Mouse (Mus musculus) cerebellum, adult 2 months (tissue): Measurements from ENCODE around the gene Cadm4. TPM values are rescaled to one million over a fixed set of nuclear protein-coding genes. Genes with fewer than 3 reads are reported as not detected.

Experiments used
- DNase-seq, 2 experiments: peaks; one replicate each; pipeline ENCODE4 v3.0.0; 2021
- H3K27ac ChIP-seq: fragments of 200-500 bp; 2 replicates; pipeline ENCODE4 v1.5.1; 2012; ENCODE audit warnings: low read length, control low read depth, inconsistent platforms; ENCODE audit not compliant: insufficient read depth
- H3K27me3 ChIP-seq: fragments of 200-500 bp; 2 replicates; pipeline ENCODE4 v1.6.1; 2012; ENCODE audit warnings: inconsistent platforms, mild to moderate bottlenecking, low read length, moderate library complexity; ENCODE audit not compliant: control insufficient read depth, insufficient read depth
- H3K4me1 ChIP-seq: fragments of 200-500 bp; 2 replicates; pipeline ENCODE4 v1.6.1; 2011; ENCODE audit warnings: low read length; ENCODE audit not compliant: control insufficient read depth, insufficient read depth
- H3K4me3 ChIP-seq: fragments of 200-500 bp; replicated peaks from 2 replicates; pipeline ENCODE3; 2011; ENCODE audit warnings: mild to moderate bottlenecking, low read depth, low read length, control low read depth; ENCODE audit not compliant: insufficient read depth
- CTCF ChIP-seq: fragments of 200-500 bp; IDR thresholded peaks from 2 replicates; pipeline ENCODE4 v1.5.1; 2011; ENCODE audit warnings: low read depth, mild to moderate bottlenecking, control low read depth, low read length, moderate library complexity, borderline replicate concordance; ENCODE audit not compliant: insufficient read depth
- POLR2A ChIP-seq: fragments of 200-500 bp; IDR thresholded peaks from 2 replicates; pipeline ENCODE4 v1.6.1; 2011; ENCODE audit warnings: low read length, control low read depth, borderline replicate concordance; ENCODE audit not compliant: insufficient read depth
- WGBS: fragments of 180-500 bp; shearing (Covaris S2); methylation state at CpG from one replicate; pipeline ENCODE4 v1.1.7; 2018; 5-methylcytosine and 5-hydroxymethylcytosine counted together
- polyA plus RNA-seq: library from polyadenylated mRNA; depleted of rRNA; stranded (reverse); fragments of >200 nt; gene quantifications from 2 replicates; pipeline ENCODE4 v1.2.3, GENCODE M21; 2012; rRNA removed

Gene Cadm4
- polyA plus RNA-seq, 1 experiment, result 312 TPM

DNA sequence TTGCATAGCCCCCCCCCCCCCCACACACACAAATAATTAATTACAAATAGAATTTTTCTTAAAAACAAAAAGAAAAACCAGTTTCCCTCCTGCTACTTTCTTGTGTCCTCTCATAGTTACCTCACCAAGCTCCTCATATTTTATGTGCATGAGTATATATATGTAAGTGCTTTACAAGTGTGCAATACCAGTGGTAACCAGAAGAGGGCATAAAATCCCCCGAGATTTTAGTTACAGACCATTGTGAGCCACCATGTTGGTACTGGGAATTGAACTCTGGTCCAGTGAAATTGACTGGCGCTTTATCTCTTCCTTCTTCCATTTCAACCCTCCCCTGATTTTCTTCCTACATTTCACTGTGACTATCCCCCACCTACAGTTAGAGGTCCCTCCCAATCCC lies 62.7 kb downstream of the Cadm4 start:
- 84% methylated on average over 2 of the region's 2 CpGs for WGBS
- Histone ChIP-seq H3K4me1 (no peaks in the 10 kb centered on the region; the same call in 1 of the 2 replicates), H3K27me3 (no peaks in the 10 kb centered on the region), H3K4me3 (no peak overlapping the region), H3K27ac (no peak overlapping the region)
- no peak for TF ChIP-seq POLR2A
- DNase-seq, result no peak

DNA sequence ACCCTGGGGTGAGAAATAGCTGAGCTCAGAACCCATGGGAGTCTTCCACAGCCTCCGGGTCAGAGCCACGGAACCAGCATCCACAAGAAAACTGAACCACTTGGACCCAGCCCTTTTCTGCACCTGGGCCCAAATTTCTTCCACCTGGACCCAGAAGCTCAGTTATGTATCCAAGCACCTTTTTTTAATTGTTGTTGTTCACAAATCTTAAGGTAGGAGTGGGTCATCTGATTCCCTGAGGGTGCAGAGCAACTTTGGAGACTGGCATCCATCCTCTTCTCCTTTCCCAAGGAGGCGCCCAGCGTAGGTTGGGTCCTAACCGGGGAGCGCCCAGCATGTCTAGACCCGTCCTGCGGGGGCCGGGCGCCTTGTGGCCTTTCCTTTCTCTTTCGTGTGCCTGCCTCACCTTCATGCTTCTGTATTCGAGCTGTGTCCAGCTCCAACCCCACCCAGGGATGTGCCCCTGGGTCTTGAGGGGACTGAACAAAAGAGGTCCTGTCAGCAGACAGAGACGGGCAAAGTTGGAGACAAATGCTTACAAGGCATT lies 64.3 kb downstream of the Cadm4 start, which contains the start of the genes Pinlyp and Xrcc1:
TSS of gene Pinlyp (minus strand) at position 51 of the 547 bp plus-strand sequence.
TSS of gene Xrcc1 (plus strand) at position 222 of the 547 bp plus-strand sequence.
- no peaks in the 10 kb centered on the region; the same call in 1 of the 2 replicates for H3K4me1 ChIP-seq
- peak within 1 kb of the TSS; percentile 26; the same call in 1 of the 2 replicates for H3K27ac ChIP-seq
- peak in 1 of 2 experiments; percentile 36 for DNase-seq
- peak within 1 kb of the TSS; percentile 81 for H3K4me3 ChIP-seq
- no peaks in the 10 kb centered on the region for H3K27me3 ChIP-seq
- 42% methylated on average over 13 of the region's 13 CpGs for WGBS
- TF ChIP-seq CTCF, result no peak
- TF ChIP-seq POLR2A, result no peak

DNA sequence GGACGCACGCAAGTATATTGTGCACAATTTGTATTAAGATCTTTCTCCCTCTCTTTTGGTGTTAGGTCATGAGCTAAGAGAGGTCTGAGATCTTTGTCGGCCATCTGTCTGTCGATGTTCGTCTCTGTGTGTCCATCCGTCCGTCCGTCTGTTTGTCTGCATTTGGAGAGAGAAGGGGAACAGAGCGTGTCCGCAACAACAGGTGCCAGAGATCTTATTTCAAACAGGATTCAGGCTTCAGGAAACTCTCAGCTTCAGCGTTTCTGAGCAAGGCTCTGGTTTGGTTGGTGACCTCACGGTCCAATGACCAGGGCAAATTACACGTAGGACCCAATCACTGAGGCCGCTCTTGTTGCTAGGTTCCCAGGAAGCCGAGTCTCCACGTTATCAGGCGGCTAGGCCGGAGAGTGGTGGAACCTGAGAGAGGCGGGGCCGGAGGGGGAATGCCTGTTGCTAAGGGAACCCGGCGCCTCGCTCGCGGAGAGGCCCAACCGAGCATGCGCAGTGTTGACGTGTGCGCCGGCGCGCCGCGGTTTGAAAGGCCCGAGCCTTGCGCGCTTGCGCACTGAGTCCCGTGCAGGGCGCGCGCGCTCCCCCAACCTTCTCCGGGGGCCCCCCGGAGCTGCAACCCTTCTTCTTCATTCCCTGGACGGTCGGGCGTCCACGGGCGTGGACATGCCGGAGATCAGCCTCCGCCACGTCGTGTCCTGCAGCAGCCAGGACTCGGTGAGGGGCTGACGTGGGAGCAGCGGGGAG lies 65.0 kb downstream of the Cadm4 start:
- Histone ChIP-seq H3K4me1 (no peaks in the 10 kb centered on the region; the same call in 1 of the 2 replicates), H3K4me3 (peak overlapping the region; percentile 81), H3K27ac (peak overlapping the region; percentile 26; the same call in 1 of the 2 replicates), H3K27me3 (no peaks in the 10 kb centered on the region)
- TF ChIP-seq POLR2A, result peak; percentile 41; the same call in 1 of the 2 replicates
- TF ChIP-seq CTCF, result no peak
- WGBS, result under 1% methylated on average over 57 of the region's 57 CpGs
- peak; percentile 99 to 100 for DNase-seq

DNA sequence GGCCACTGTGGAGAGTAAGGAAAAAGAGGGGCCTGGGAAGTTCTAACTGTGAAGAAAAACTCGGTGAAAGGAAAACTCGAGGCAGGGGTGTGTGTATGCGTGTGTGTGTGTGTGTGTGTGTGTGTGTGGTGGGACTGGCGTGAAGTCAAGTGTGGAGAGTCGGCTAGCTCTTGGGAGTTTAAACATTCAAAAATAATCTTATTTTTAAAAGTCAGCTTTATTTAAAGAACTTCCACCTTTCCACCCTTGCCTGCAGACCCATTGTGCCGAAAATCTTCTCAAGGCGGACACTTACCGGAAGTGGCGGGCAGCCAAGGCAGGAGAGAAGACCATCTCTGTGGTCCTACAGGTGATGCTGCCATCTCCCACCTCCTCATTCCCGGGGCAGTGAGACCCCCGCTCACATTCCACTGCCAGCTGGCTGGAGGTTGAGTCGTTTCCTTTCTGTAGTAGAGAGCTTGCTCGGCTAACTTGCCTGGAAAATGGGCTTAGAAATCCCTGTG lies 65.8 kb downstream of the Cadm4 start:
- peak overlapping the region; percentile 81 for H3K4me3 ChIP-seq
- DNase-seq, result no peak
- no peaks in the 10 kb centered on the region for H3K27me3 ChIP-seq
- no peak overlapping the region for H3K27ac ChIP-seq
- H3K4me1 ChIP-seq, result no peaks in the 10 kb centered on the region; the same call in none of the 2 replicates
- TF ChIP-seq POLR2A (no peak), CTCF (no peak)
- 8% methylated on average over 13 of the region's 13 CpGs for whole genome bisulfite sequencing

DNA sequence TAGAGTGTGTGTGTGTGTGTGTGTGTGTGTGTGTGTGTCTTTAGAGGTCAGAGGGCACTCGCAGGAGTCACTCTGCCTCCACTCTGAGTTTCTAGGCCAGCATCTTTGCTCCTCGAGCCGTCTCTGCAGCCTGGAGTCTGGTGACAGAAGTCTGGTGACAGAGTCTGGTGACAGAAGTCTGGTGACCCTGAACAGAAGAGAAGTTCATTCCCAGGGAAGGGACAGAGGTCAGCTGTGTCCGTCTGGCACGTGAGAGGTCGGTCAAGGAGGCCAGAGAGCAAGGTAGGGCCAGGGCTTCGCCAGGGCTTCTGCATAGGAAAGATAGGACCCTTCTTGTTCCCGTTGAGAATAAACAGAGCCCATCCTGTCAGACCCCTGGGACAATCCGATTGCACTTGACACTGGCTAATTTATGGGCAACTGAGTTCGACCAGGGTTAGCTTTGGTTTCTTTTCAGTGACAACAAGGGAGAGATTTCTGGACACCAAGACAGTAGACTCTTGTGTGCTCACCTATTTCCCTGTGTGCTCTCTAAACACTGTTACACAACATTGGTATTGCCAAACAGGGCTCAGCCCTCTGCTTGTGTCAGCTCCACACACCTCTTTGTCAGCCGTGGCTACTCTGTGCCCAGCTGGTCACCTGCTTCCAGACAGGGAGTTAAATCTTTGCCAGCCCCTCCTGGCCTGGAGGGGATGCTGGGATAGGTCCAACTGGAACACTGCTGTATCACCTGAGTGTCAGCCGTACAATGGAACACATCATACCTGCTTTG lies 70.3 kb downstream of the Cadm4 start:
- TF ChIP-seq CTCF (no peak), POLR2A (no peak)
- no peak overlapping the region for H3K27ac ChIP-seq
- H3K4me3 ChIP-seq, result no peak overlapping the region
- DNase-seq, result no peak
- H3K4me1 ChIP-seq, result no peaks in the 10 kb centered on the region; the same call in none of the 2 replicates
- H3K27me3 ChIP-seq, result no peaks in the 10 kb centered on the region
- WGBS, result 75% methylated on average over 12 of the region's 12 CpGs

Other genes starting within 250 kb of the Cadm4 start
- gene Zfp109, start 244.5 kb upstream of the Cadm4 start, polyA plus RNA-seq, result 6.5 and 7.2 TPM in 2 replicates
- gene Zfp108, start 227.2 kb upstream of the Cadm4 start, polyA plus RNA-seq, result 5.7 and 6.1 TPM in 2 replicates
- 8.8 and 9.2 TPM in 2 replicates for gene Zfp93, start 211.6 kb upstream of the Cadm4 start, polyA plus RNA-seq
- 33.0 and 36.4 TPM in 2 replicates for gene Zfp61, start 180.8 kb upstream of the Cadm4 start, polyA plus RNA-seq
- 18.2 and 18.3 TPM in 2 replicates for gene Zfp94, start 165.4 kb upstream of the Cadm4 start, polyA plus RNA-seq
- gene Tescl, start 148.1 kb upstream of the Cadm4 start, polyA plus RNA-seq, result 0.22 and 0.39 TPM in 2 replicates
- not detected in 2 replicates for gene Lypd5, start 132.8 kb upstream of the Cadm4 start, polyA plus RNA-seq
- gene Kcnn4, start 111.8 kb upstream of the Cadm4 start, polyA plus RNA-seq, result 0.49 and 0.59 TPM in 2 replicates
- 89.3 and 95.5 TPM in 2 replicates for gene Smg9, start 82.4 kb upstream of the Cadm4 start, polyA plus RNA-seq
- not detected in 2 replicates for gene Irgc1, start 29.7 kb upstream of the Cadm4 start, polyA plus RNA-seq
- gene Plaur, start 19.5 kb upstream of the Cadm4 start, polyA plus RNA-seq, result 0.79 and 0.97 TPM in 2 replicates
- 68.5 and 68.6 TPM in 2 replicates for gene Zfp428, start 25.0 kb downstream of the Cadm4 start, polyA plus RNA-seq
- gene AC161166.1, start 30.4 kb downstream of the Cadm4 start, polyA plus RNA-seq, result not detected in 2 replicates
- 37.0 and 38.3 TPM in 2 replicates for gene Irgq, start 48.7 kb downstream of the Cadm4 start, polyA plus RNA-seq
- gene Pinlyp, start 64.1 kb downstream of the Cadm4 start, polyA plus RNA-seq, result not detected in 2 replicates
- 46.2 and 51.3 TPM in 2 replicates for gene Xrcc1, start 64.3 kb downstream of the Cadm4 start, polyA plus RNA-seq
- 25.7 and 28.0 TPM in 2 replicates for gene Ethe1, start 105.5 kb downstream of the Cadm4 start, polyA plus RNA-seq
- 1.4 TPM in 2 replicates for gene Zfp575, start 105.6 kb downstream of the Cadm4 start, polyA plus RNA-seq
- gene Phldb3, start 128.7 kb downstream of the Cadm4 start, polyA plus RNA-seq, result 0.18 TPM in 1 of 2 replicates, not detected in the other
- 0.08 TPM in 1 of 2 replicates, not detected in the other for gene Lypd3, start 154.5 kb downstream of the Cadm4 start, polyA plus RNA-seq
- not detected in 2 replicates for gene Tex101, start 194.7 kb downstream of the Cadm4 start, polyA plus RNA-seq
- gene BC049730, start 227.2 kb downstream of the Cadm4 start, polyA plus RNA-seq, result not detected in 2 replicates
- gene Gm4763, start 244.9 kb downstream of the Cadm4 start, polyA plus RNA-seq, result not detected in 2 replicates